Mouse (Mus musculus) small intestine, adult 2 months (tissue): ENCODE data around the gene Rps25. TPM values are rescaled to one million over a fixed set of nuclear protein-coding genes. Genes with fewer than 3 reads are reported as not detected.
A peak's percentile ranks its signal among the peaks of the same experiment; 100 is the strongest.
"Not testable (repeated sequence)": the region's sequence is repeated elsewhere in the genome, so short reads cannot be mapped to it uniquely, and the experiment has no call there.

Experiments used
- H3K27ac ChIP-seq: fragments of 200-500 bp; 2 replicates; pipeline ENCODE4 v1.5.1; 2012; ENCODE audit warnings: low read depth, low read length, control low read depth, inconsistent platforms; ENCODE audit not compliant: insufficient read depth
- H3K27me3 ChIP-seq: fragments of 200-500 bp; 2 replicates; pipeline ENCODE4 v1.6.1; 2012; ENCODE audit warnings: mild to moderate bottlenecking, moderate library complexity, low read length, inconsistent platforms; ENCODE audit not compliant: control insufficient read depth, insufficient read depth
- H3K36me3 ChIP-seq: fragments of 200-500 bp; 2 replicates; pipeline ENCODE4 v1.6.1; 2012; ENCODE audit warnings: mild to moderate bottlenecking, low read length, control low read depth, inconsistent platforms; ENCODE audit not compliant: control insufficient read depth, insufficient read depth
- H3K4me1 ChIP-seq: fragments of 200-500 bp; 2 replicates; pipeline ENCODE4 v1.6.1; 2012; ENCODE audit warnings: low read length, inconsistent platforms, mixed read lengths; ENCODE audit not compliant: control insufficient read depth, insufficient read depth, insufficient read length
- H3K4me3 ChIP-seq: fragments of 200-500 bp; 2 replicates; pipeline ENCODE4 v1.5.1; 2012; ENCODE audit warnings: low read depth, mild to moderate bottlenecking, control low read depth, inconsistent platforms, low read length, moderate library complexity
- CTCF ChIP-seq: fragments of 200-500 bp; IDR thresholded peaks from 2 replicates; pipeline ENCODE4 v1.5.1; 2012; ENCODE audit warnings: low read depth, mild to moderate bottlenecking, control low read depth, inconsistent platforms, low read length, moderate library complexity, mixed read lengths; ENCODE audit not compliant: insufficient replicate concordance, insufficient read length; ENCODE audit errors: extremely low read depth
- POLR2A ChIP-seq: fragments of 200-500 bp; IDR thresholded peaks from 2 replicates; pipeline ENCODE4 v1.6.1; 2012; ENCODE audit warnings: low read depth, mild to moderate bottlenecking, control low read depth, inconsistent platforms, low read length, moderate library complexity
- WGBS: fragments of 180-500 bp; shearing (Covaris S2); methylation state at CpG from one replicate; pipeline ENCODE4 v1.1.7; 2018; 5-methylcytosine and 5-hydroxymethylcytosine counted together
- polyA plus RNA-seq: library from polyadenylated mRNA; depleted of rRNA; stranded (reverse); fragments of >200 nt; gene quantifications from 2 replicates; pipeline ENCODE4 v1.2.3, GENCODE M21; 2012; rRNA removed

Rps25 gene
- polyA plus RNA-seq, 1 experiment, result 48.3 TPM

- Histone ChIP-seq H3K27me3 (no peaks in the 10 kb centered on the region), H3K36me3 (no peaks in the 10 kb centered on the region), H3K4me3 (no peak overlapping the region), H3K27ac (no peak overlapping the region), H3K4me1 (no peaks in the 10 kb centered on the region)
- TF ChIP-seq POLR2A, result no peak
- no peak for TF ChIP-seq CTCF
- 66% methylated on average over 6 of the region's 6 CpGs for WGBS
Observed at GRCm38 (mm10) chr9:44435747-44436146, 28.8 kb downstream of the Rps25 start.

- no peak for TF ChIP-seq CTCF
- TF ChIP-seq POLR2A, result no peak
- Histone ChIP-seq H3K27ac (no peak within 1 kb of the TSS), H3K4me1 (no peaks in the 10 kb centered on the region), H3K27me3 (no peaks in the 10 kb centered on the region), H3K4me3 (no peak within 1 kb of the TSS), H3K36me3 (no peaks in the 10 kb centered on the region)
- WGBS, result 77% methylated on average over 19 of the region's 19 CpGs
Observed at GRCm38 (mm10) chr9:44440961-44441360, 34.0 kb downstream of the Rps25 start, which contains the start of gene Foxr1. Foxr1 (minus strand) TSS chr9:44441136.

GRCm38 (mm10) chr9:44444402-44445025, 37.6 kb downstream of the Rps25 start:
- H3K4me1 ChIP-seq, H3K36me3 ChIP-seq, H3K4me3 ChIP-seq, H3K27me3 ChIP-seq, H3K27ac ChIP-seq: not testable (repeated sequence)
- 86% methylated on average over 7 of the region's 7 CpGs for WGBS

- no peaks in the 10 kb centered on the region for H3K36me3 ChIP-seq
- no peaks in the 10 kb centered on the region for H3K4me1 ChIP-seq
- no peak for TF ChIP-seq CTCF
- no peak for TF ChIP-seq POLR2A
Observed at GRCm38 (mm10) chr9:44450387-44450786, 43.4 kb downstream of the Rps25 start.

GRCm38 (mm10) chr9:44454132-44454890, 47.4 kb downstream of the Rps25 start:
- H3K27me3 ChIP-seq, result no peaks in the 10 kb centered on the region
- H3K36me3 ChIP-seq, result no peaks in the 10 kb centered on the region
- 14% methylated on average over 14 of the region's 14 CpGs for WGBS
- TF ChIP-seq CTCF, result peak; percentile 89
- no peak for TF ChIP-seq POLR2A
- H3K4me3 ChIP-seq, result no peak overlapping the region
- no peaks in the 10 kb centered on the region for H3K4me1 ChIP-seq
- H3K27ac ChIP-seq, result no peak overlapping the region

More at GRCm38 (mm10) chr9:44450387-44450786, 43.4 kb downstream of the Rps25 start:
- no peaks in the 10 kb centered on the region for H3K27me3 ChIP-seq
- no peak overlapping the region for H3K4me3 ChIP-seq
- no peak overlapping the region for H3K27ac ChIP-seq

GRCm38 (mm10) chr9:44454891-44455220, 47.9 kb downstream of the Rps25 start, which contains the start of gene Upk2:
Upk2 (minus strand) TSS chr9:44454976.
- no peaks in the 10 kb centered on the region for H3K27me3 ChIP-seq
- no peak within 1 kb of the TSS for H3K27ac ChIP-seq
- no peaks in the 10 kb centered on the region for H3K4me1 ChIP-seq
- no peaks in the 10 kb centered on the region for H3K36me3 ChIP-seq
- WGBS, result 30% methylated on average over 4 of the region's 4 CpGs
- TF ChIP-seq CTCF (peak; percentile 29; the same call in 1 of the 2 replicates), POLR2A (no peak)
- no peak within 1 kb of the TSS for H3K4me3 ChIP-seq

GRCm38 (mm10) chr9:44457035-44457742, 50.2 kb downstream of the Rps25 start:
- Histone ChIP-seq H3K36me3 (no peaks in the 10 kb centered on the region), H3K4me1 (no peaks in the 10 kb centered on the region), H3K4me3 (no peak overlapping the region), H3K27me3 (no peaks in the 10 kb centered on the region), H3K27ac (no peak overlapping the region)
- WGBS, result 29% methylated on average over 11 of the region's 11 CpGs
- TF ChIP-seq POLR2A (no peak), CTCF (no peak)

Other genes starting within 250 kb of the Rps25 start
- 2.9 and 6.9 TPM in 2 replicates for gene Cbl, start 173.1 kb upstream of the Rps25 start, polyA plus RNA-seq
- gene Ccdc153, start 166.5 kb upstream of the Rps25 start, polyA plus RNA-seq, result not detected in 2 replicates
- gene Pdzd3, start 155.7 kb upstream of the Rps25 start, polyA plus RNA-seq, result 9.9 and 23.6 TPM in 2 replicates
- 3.1 and 7.5 TPM in 2 replicates for gene Nlrx1, start 138.5 kb upstream of the Rps25 start, polyA plus RNA-seq
- gene Abcg4, start 118.5 kb upstream of the Rps25 start, polyA plus RNA-seq, result 1.3 and 2.0 TPM in 2 replicates
- 20.6 and 20.8 TPM in 2 replicates for gene Hinfp, start 101.5 kb upstream of the Rps25 start, polyA plus RNA-seq
- gene C2cd2l, start 86.9 kb upstream of the Rps25 start, polyA plus RNA-seq, result 113 and 257 TPM in 2 replicates
- gene Dpagt1, start 81.1 kb upstream of the Rps25 start, polyA plus RNA-seq, result 27.7 and 47.4 TPM in 2 replicates
- 180 and 255 TPM in 2 replicates for gene H2afx, start 72.4 kb upstream of the Rps25 start, polyA plus RNA-seq
- gene Hmbs, start 62.9 kb upstream of the Rps25 start, polyA plus RNA-seq, result 37.0 and 44.0 TPM in 2 replicates
- gene Vps11, start 45.5 kb upstream of the Rps25 start, polyA plus RNA-seq, result 12.4 and 22.3 TPM in 2 replicates
- 34.3 and 38.3 TPM in 2 replicates for gene Hyou1, start 27.6 kb upstream of the Rps25 start, polyA plus RNA-seq
- 27.1 and 54.9 TPM in 2 replicates for gene Slc37a4, start 10.3 kb upstream of the Rps25 start, polyA plus RNA-seq
- gene Trappc4, start 461 bp downstream of the Rps25 start, polyA plus RNA-seq, result 20.0 and 36.5 TPM in 2 replicates
- gene Ccdc84, start 11.4 kb downstream of the Rps25 start, polyA plus RNA-seq, result 17.8 and 21.3 TPM in 2 replicates
- gene Foxr1, start 34.0 kb downstream of the Rps25 start, polyA plus RNA-seq, result not detected in 2 replicates
- 1.4 TPM in 2 replicates for gene Upk2, start 47.8 kb downstream of the Rps25 start, polyA plus RNA-seq
- gene Bcl9l, start 75.7 kb downstream of the Rps25 start, polyA plus RNA-seq, result 21.8 and 28.1 TPM in 2 replicates
- gene Cxcr5, start 154.7 kb downstream of the Rps25 start, polyA plus RNA-seq, result 2.0 and 5.7 TPM in 2 replicates
- 5.1 and 9.6 TPM in 2 replicates for gene Ddx6, start 197.8 kb downstream of the Rps25 start, polyA plus RNA-seq